Mouse (Mus musculus): ENCODE results near the gene Fam118a. TPM values are rescaled to one million over a fixed set of nuclear protein-coding genes. Genes with fewer than 3 reads are reported as not detected.

The Fam118a gene
- polyA plus RNA-seq (2012; rRNA removed) = 21.6 and 22.4 TPM in 2 replicates

DNA sequence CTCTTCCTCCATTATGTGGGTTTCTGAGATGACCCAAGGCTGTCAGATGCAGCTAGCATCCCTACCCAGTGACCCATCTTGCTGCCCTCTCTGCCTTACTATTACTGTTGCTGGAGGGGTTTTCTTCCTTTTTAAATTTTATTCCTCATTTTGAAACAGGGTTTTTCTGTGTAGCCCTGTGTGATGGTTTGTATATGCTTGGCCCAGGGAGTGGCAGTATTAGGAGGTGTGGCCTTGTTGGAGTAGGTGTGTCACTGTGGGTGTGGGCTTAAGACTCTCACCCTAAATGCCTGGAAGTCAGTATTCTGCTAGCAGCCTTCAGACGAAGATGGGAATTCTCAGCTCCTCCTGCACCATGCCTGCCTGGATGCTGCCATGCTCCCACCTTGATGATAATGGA, at the start of gene Fam118a:
Gene Fam118a (plus strand): TSS at position 301 of the 400 bp plus-strand sequence.

GRCm38 (mm10) chr15:84987874-84988825, 40.6 kb upstream of the Fam118a start, which contains the start of gene 5031439G07Rik:
Gene 5031439G07Rik, minus strand, starts transcription at chr15:84988551.

DNA sequence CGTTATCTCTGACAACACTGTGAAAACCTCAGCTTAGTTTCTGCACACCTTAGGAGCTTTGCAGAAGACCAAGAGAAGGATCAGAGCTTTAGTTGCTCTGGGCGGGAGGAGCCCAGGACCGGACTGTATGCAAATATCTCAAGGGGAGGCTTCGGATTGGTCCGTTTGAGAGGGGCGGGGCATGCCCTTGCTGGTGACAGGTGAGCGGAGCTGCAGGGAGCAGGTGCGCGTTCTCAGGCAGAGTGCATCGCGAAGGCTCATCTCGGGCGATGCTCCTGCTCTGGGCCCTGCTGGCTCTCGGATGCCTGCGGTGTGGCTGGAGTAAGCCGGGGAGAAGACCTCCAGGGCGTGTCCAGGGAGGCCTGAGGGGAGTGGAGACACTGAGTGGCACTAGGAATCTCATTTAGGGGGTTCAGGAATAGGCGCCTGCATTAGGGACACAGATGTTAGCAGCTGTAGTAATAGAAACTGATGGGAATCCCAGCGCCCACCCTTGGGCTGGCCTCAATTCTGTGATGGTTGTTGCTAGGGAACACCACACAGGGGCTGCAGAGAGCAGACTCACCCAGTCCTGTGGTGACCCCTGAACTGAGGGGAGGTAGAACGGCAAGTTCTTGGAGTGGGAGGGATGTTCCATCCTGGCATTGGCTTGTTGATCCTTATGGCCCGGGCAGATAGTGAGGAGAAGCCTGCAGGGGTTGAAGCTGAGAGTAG, 11.6 kb upstream of the Fam118a start, which contains the start of gene Upk3a:
Gene Upk3a (plus strand): TSS at position 191 of the 714 bp plus-strand sequence.

Other genes with a start within 250 kb of the Fam118a start
- gene Phf21b, start 172.9 kb upstream of the Fam118a start, polyA plus RNA-seq (2012; rRNA removed) = 29.9 and 39.1 TPM in 2 replicates
- 1.7 TPM in 2 replicates for gene Gm29666, start 108.9 kb upstream of the Fam118a start, polyA plus RNA-seq (2012; rRNA removed)
- gene Nup50, start 105.5 kb upstream of the Fam118a start, polyA plus RNA-seq (2012; rRNA removed) = 13.3 and 13.4 TPM in 2 replicates
- 54.2 and 62.1 TPM in 2 replicates for gene 5031439G07Rik, start 40.4 kb upstream of the Fam118a start, polyA plus RNA-seq (2012; rRNA removed)
- gene Upk3a, start 11.8 kb upstream of the Fam118a start, polyA plus RNA-seq (2012; rRNA removed) = 0.61 and 0.94 TPM in 2 replicates
- gene Smc1b, start 103.0 kb downstream of the Fam118a start, polyA plus RNA-seq (2012; rRNA removed) = 0.16 and 0.60 TPM in 2 replicates
- 0.30 and 0.48 TPM in 2 replicates for gene Ribc2, start 103.1 kb downstream of the Fam118a start, polyA plus RNA-seq (2012; rRNA removed)
- 29.1 and 33.9 TPM in 2 replicates for gene Fbln1, start 177.0 kb downstream of the Fam118a start, polyA plus RNA-seq (2012; rRNA removed)